Mouse (Mus musculus): ENCODE measurements at regions not wholly inside any gene's neighbourhood (a gene's known extent, or its start where the extent isn't known, plus 50 kb on each side); places are given as distances from the start of the nearest gene placed in this dataset.
"Not testable (repeated sequence)": the region's sequence is repeated elsewhere in the genome, so short reads cannot be mapped to it uniquely, and the experiment has no call there.

- DNase-seq = no peak
Measured at GRCm38 (mm10) chr3:60804711-60805293, 197.8 kb upstream of the P2ry1 start.

- DNase-seq = no peak
Measured at GRCm38 (mm10) chr3:60811924-60812323, 190.7 kb upstream of the P2ry1 start.

- no peak for DNase-seq
Measured at GRCm38 (mm10) chr3:60813485-60813884, 189.1 kb upstream of the P2ry1 start.

- DNase-seq = no peak
Measured at GRCm38 (mm10) chr3:60819684-60820281, 182.8 kb upstream of the P2ry1 start.

GRCm38 (mm10) chr3:60821463-60821862 is 181.1 kb upstream of the P2ry1 start:
- no peak for DNase-seq

- DNase-seq = no peak
Measured at GRCm38 (mm10) chr3:60826759-60827158, 175.8 kb upstream of the P2ry1 start.

GRCm38 (mm10) chr3:60832385-60832784 is 170.2 kb upstream of the P2ry1 start:
- DNase-seq = no peak

GRCm38 (mm10) chr3:60841895-60842294 is 160.7 kb upstream of the P2ry1 start:
- DNase-seq = no peak

GRCm38 (mm10) chr3:60845293-60845692 is 157.3 kb upstream of the P2ry1 start:
- DNase-seq = no peak

- DNase-seq = no peak
Measured at GRCm38 (mm10) chr3:60848437-60848836, 154.2 kb upstream of the P2ry1 start.

- DNase-seq = no peak
Measured at GRCm38 (mm10) chr3:60853773-60854172, 148.8 kb upstream of the P2ry1 start.

GRCm38 (mm10) chr3:60855734-60856133 is 146.9 kb upstream of the P2ry1 start:
- DNase-seq = no peak

- no peak for DNase-seq
Measured at GRCm38 (mm10) chr3:60858474-60859118, 144.0 kb upstream of the P2ry1 start.

GRCm38 (mm10) chr3:60859119-60859515 is 143.5 kb upstream of the P2ry1 start:
- DNase-seq = no peak

GRCm38 (mm10) chr3:60876858-60877257 is 125.7 kb upstream of the P2ry1 start:
- not testable (repeated sequence) for DNase-seq

GRCm38 (mm10) chr3:60878880-60879279 is 123.7 kb upstream of the P2ry1 start:
- DNase-seq = no peak

- no peak for DNase-seq
Measured at GRCm38 (mm10) chr3:60884027-60884426, 118.6 kb upstream of the P2ry1 start.

GRCm38 (mm10) chr3:60889191-60889861 is 113.3 kb upstream of the P2ry1 start:
- DNase-seq = no peak

- DNase-seq = no peak
Measured at GRCm38 (mm10) chr3:60897628-60898269, 104.8 kb upstream of the P2ry1 start.

- no peak for DNase-seq
Measured at GRCm38 (mm10) chr3:60898720-60899119, 103.9 kb upstream of the P2ry1 start.

- DNase-seq = no peak
Measured at GRCm38 (mm10) chr3:60901571-60901970, 101.0 kb upstream of the P2ry1 start.

- DNase-seq = no peak
Measured at GRCm38 (mm10) chr3:60916411-60916810, 86.2 kb upstream of the P2ry1 start.

GRCm38 (mm10) chr3:60917271-60917670 is 85.3 kb upstream of the P2ry1 start:
- DNase-seq = no peak
